Mouse (Mus musculus): ENCODE measurements at regions not wholly inside any gene's neighbourhood (a gene's known extent, or its start where the extent isn't known, plus 50 kb on each side); places are given as distances from the start of the nearest gene placed in this dataset.

GRCm38 (mm10) chr11:56442381-56442780 lies 401.6 kb upstream of the Nmur2 start:
- 71% methylated on average over 3 of the region's 3 CpGs for WGBS
- Histone ChIP-seq H3K4me1 (replicated peaks; ENCODE audit: control insufficient read depth, insufficient read depth, low read length) (no peaks in the 10 kb centered on the region), H3K9me3 (ENCODE audit: control insufficient read depth) (no peaks in the 10 kb centered on the region), H3K4me2 (replicated peaks; ENCODE audit: low read depth) (no peak overlapping the region), H3K27ac (ENCODE audit: low read depth, low read length) (no peak overlapping the region), H3K4me3 (ENCODE audit: low read depth, low read length) (no peak overlapping the region), H3K36me3 (ENCODE audit: control insufficient read depth, insufficient read depth) (no peaks in the 10 kb centered on the region), H3K27me3 (replicated peaks; ENCODE audit: control insufficient read depth, insufficient read depth, low read length) (no peaks in the 10 kb centered on the region), H3K9ac (ENCODE audit: low read depth, low read length) (no peak overlapping the region)
- no peak for ATAC-seq
- TF ChIP-seq CTCF (IDR thresholded peaks at IDR 0.05; ENCODE audit: low read depth), result no peak

DNA sequence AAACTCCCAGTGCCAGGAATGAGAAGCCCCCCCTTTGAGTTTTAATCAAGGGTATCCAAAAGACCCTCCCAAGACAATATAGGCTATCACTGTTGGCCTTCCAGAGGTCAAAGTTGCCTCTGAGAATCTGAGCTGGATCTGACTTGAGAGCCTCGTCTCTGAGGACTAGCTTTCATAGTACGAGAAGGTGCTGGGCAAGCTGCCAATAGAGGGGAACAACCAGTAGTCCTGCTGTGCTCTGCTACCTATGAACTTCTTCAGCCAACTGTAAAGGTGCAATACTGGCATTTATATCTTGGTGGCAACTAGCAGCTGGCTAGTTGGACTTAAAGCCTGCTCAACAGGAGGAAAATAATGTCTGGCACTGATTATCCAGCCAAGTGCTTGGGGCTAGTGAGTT lies 400.3 kb upstream of the Nmur2 start:
- Histone ChIP-seq H3K4me1 (replicated peaks; ENCODE audit: control insufficient read depth, insufficient read depth, low read length) (no peaks in the 10 kb centered on the region), H3K36me3 (ENCODE audit: control insufficient read depth, insufficient read depth) (no peaks in the 10 kb centered on the region), H3K9me3 (ENCODE audit: control insufficient read depth) (no peaks in the 10 kb centered on the region), H3K4me2 (replicated peaks; ENCODE audit: low read depth) (no peak overlapping the region), H3K9ac (ENCODE audit: low read depth, low read length) (no peak overlapping the region), H3K27me3 (replicated peaks; ENCODE audit: control insufficient read depth, insufficient read depth, low read length) (no peaks in the 10 kb centered on the region), H3K4me3 (ENCODE audit: low read depth, low read length) (no peak overlapping the region), H3K27ac (ENCODE audit: low read depth, low read length) (no peak overlapping the region)
- ATAC-seq, result no peak
- TF ChIP-seq CTCF (IDR thresholded peaks at IDR 0.05; ENCODE audit: low read depth), result no peak
- 42% methylated on average over 2 of the region's 2 CpGs for WGBS

- no peaks in the 10 kb centered on the region for H3K4me1 ChIP-seq (replicated peaks; ENCODE audit: control insufficient read depth, insufficient read depth, low read length)
- no peak overlapping the region for H3K9ac ChIP-seq (ENCODE audit: low read depth, low read length)
- H3K27me3 ChIP-seq (replicated peaks; ENCODE audit: control insufficient read depth, insufficient read depth, low read length), result no peaks in the 10 kb centered on the region
- no peaks in the 10 kb centered on the region for H3K36me3 ChIP-seq (ENCODE audit: control insufficient read depth, insufficient read depth)
- TF ChIP-seq CTCF (IDR thresholded peaks at IDR 0.05; ENCODE audit: low read depth), result no peak
- H3K4me3 ChIP-seq (ENCODE audit: low read depth, low read length), result no peak overlapping the region
- no peak overlapping the region for H3K4me2 ChIP-seq (replicated peaks; ENCODE audit: low read depth)
- no peak overlapping the region for H3K27ac ChIP-seq (ENCODE audit: low read depth, low read length)
- no peak for ATAC-seq
- 75% methylated on average over 3 of the region's 3 CpGs for WGBS
- no peaks in the 10 kb centered on the region for H3K9me3 ChIP-seq (ENCODE audit: control insufficient read depth)
These were observed 390.3 kb upstream of the Nmur2 start for GRCm38 (mm10) chr11:56431089-56431488.

GRCm38 (mm10) chr11:56384761-56385160 lies 344.0 kb upstream of the Nmur2 start:
- Histone ChIP-seq H3K36me3 (ENCODE audit: control insufficient read depth, insufficient read depth) (no peaks in the 10 kb centered on the region), H3K4me1 (replicated peaks; ENCODE audit: control insufficient read depth, insufficient read depth, low read length) (no peaks in the 10 kb centered on the region), H3K4me3 (ENCODE audit: low read depth, low read length) (no peak overlapping the region), H3K9me3 (ENCODE audit: control insufficient read depth) (no peaks in the 10 kb centered on the region), H3K4me2 (replicated peaks; ENCODE audit: low read depth) (no peak overlapping the region), H3K27ac (ENCODE audit: low read depth, low read length) (no peak overlapping the region), H3K9ac (ENCODE audit: low read depth, low read length) (no peak overlapping the region), H3K27me3 (replicated peaks; ENCODE audit: control insufficient read depth, insufficient read depth, low read length) (no peaks in the 10 kb centered on the region)
- WGBS, result 46% methylated on average over 1 of the region's 1 CpGs
- no peak for TF ChIP-seq CTCF (IDR thresholded peaks at IDR 0.05; ENCODE audit: low read depth)
- ATAC-seq, result no peak

DNA sequence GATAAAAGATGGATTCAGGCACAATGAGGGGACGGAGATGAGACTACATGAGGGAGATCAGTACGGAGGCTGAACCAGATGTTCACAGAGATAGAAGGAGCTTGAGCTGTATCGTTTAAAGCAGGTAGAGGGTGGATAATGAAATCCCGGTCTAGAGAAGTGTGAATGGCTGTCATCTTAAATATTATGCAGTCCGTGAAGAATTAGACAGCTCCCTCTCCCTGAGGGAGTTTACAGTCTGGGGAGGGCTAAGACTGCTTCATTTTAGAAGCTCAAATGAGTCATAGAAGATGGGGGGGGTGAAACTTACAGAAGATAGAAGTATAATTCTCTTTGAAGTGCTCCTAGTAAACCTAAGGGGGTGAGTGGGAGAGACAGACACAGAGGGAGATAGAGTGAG lies 336.7 kb upstream of the Nmur2 start:
- Histone ChIP-seq H3K9me3 (ENCODE audit: control insufficient read depth) (no peaks in the 10 kb centered on the region), H3K27ac (ENCODE audit: low read depth, low read length) (no peak overlapping the region), H3K4me1 (replicated peaks; ENCODE audit: control insufficient read depth, insufficient read depth, low read length) (no peaks in the 10 kb centered on the region), H3K4me2 (replicated peaks; ENCODE audit: low read depth) (no peak overlapping the region), H3K27me3 (replicated peaks; ENCODE audit: control insufficient read depth, insufficient read depth, low read length) (no peaks in the 10 kb centered on the region), H3K9ac (ENCODE audit: low read depth, low read length) (no peak overlapping the region), H3K36me3 (ENCODE audit: control insufficient read depth, insufficient read depth) (no peaks in the 10 kb centered on the region), H3K4me3 (ENCODE audit: low read depth, low read length) (no peak overlapping the region)
- WGBS, result 84% methylated on average over 5 of the region's 5 CpGs
- TF ChIP-seq CTCF (IDR thresholded peaks at IDR 0.05; ENCODE audit: low read depth), result no peak
- ATAC-seq, result no peak

DNA sequence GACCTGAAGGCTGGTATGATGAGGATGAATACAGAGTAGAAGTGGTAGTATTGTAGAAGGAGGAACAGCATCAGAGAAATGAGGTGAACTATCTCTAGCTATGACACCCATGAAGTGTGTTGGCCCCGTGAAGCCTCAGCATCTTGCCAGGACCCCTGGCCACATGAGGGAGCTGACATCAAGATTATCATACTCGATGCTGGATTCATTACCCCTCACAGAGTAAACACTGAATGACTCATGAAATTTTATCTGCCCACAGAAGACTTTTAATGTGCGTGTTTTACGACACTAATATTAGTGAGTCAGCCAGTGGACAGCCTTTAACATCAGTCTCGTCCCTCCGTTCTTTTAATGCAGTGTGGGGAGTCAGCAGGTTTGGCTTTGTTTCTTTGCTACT lies 333.5 kb upstream of the Nmur2 start:
- H3K4me1 ChIP-seq (replicated peaks; ENCODE audit: control insufficient read depth, insufficient read depth, low read length), result no peaks in the 10 kb centered on the region
- H3K9me3 ChIP-seq (ENCODE audit: control insufficient read depth), result no peaks in the 10 kb centered on the region
- TF ChIP-seq CTCF (IDR thresholded peaks at IDR 0.05; ENCODE audit: low read depth), result peak; percentile 15; the same call in 1 of the 2 replicates
- WGBS, result 37% methylated on average over 6 of the region's 6 CpGs
- no peaks in the 10 kb centered on the region for H3K36me3 ChIP-seq (ENCODE audit: control insufficient read depth, insufficient read depth)
- no peak overlapping the region for H3K4me2 ChIP-seq (replicated peaks; ENCODE audit: low read depth)
- ATAC-seq, result no peak
- no peak overlapping the region for H3K4me3 ChIP-seq (ENCODE audit: low read depth, low read length)
- no peak overlapping the region for H3K27ac ChIP-seq (ENCODE audit: low read depth, low read length)
- H3K9ac ChIP-seq (ENCODE audit: low read depth, low read length), result no peak overlapping the region
- H3K27me3 ChIP-seq (replicated peaks; ENCODE audit: control insufficient read depth, insufficient read depth, low read length), result no peaks in the 10 kb centered on the region

DNA sequence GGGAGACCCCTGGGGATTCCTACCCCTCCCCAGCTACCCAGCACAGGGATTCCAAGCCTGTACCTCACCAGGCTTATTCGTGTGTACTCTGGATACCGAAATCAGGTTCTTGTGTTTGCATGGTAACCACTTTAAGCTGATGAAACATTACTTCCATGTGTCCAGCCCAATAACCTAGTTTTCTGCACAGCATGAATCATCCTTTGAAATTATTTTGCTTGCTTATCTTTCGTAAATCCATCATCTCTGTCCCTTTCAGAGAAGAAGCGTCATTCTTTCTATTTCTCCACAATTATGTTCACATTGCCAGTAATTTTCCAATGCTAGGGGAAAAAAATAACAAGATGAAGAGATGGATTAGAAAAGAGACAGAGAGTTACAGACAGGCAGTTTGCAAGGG lies 332.8 kb upstream of the Nmur2 start:
- Histone ChIP-seq H3K4me2 (replicated peaks; ENCODE audit: low read depth) (no peak overlapping the region), H3K27ac (ENCODE audit: low read depth, low read length) (no peak overlapping the region), H3K9ac (ENCODE audit: low read depth, low read length) (no peak overlapping the region), H3K4me1 (replicated peaks; ENCODE audit: control insufficient read depth, insufficient read depth, low read length) (no peaks in the 10 kb centered on the region), H3K36me3 (ENCODE audit: control insufficient read depth, insufficient read depth) (no peaks in the 10 kb centered on the region), H3K27me3 (replicated peaks; ENCODE audit: control insufficient read depth, insufficient read depth, low read length) (no peaks in the 10 kb centered on the region), H3K4me3 (ENCODE audit: low read depth, low read length) (no peak overlapping the region), H3K9me3 (ENCODE audit: control insufficient read depth) (no peaks in the 10 kb centered on the region)
- TF ChIP-seq CTCF (IDR thresholded peaks at IDR 0.05; ENCODE audit: low read depth), result no peak
- 75% methylated on average over 4 of the region's 4 CpGs for whole genome bisulfite sequencing
- ATAC-seq, result no peak

Data from intestine, postnatal 0 days (tissue).